Mouse (Mus musculus) ES-E14 (cell line): ENCODE measurements at regions not wholly inside any gene's neighbourhood (a gene's known extent, or its start where the extent isn't known, plus 50 kb on each side); places are given as distances from the start of the nearest gene placed in this dataset.

ENCODE experiments used
- CHD2 ChIP-seq: IDR thresholded peaks from 2 replicates; pipeline ENCODE4 v1.6.1; 2014; ENCODE audit warnings: mild to moderate bottlenecking, low read depth, low read length, inconsistent platforms
- HCFC1 ChIP-seq: IDR thresholded peaks from 2 replicates; pipeline ENCODE4 v1.6.1; 2012; ENCODE audit warnings: low read length, inconsistent platforms, borderline replicate concordance; ENCODE audit not compliant: insufficient read depth
- MAFK ChIP-seq: IDR thresholded peaks from 2 replicates; pipeline ENCODE4 v1.6.1; 2014; ENCODE audit warnings: mild to moderate bottlenecking, low read depth, low read length, inconsistent platforms; ENCODE audit not compliant: insufficient read depth
- ZC3H11A ChIP-seq: IDR thresholded peaks from 2 replicates; pipeline ENCODE4 v1.6.1; 2012; ENCODE audit warnings: low read depth, mild to moderate bottlenecking, inconsistent platforms, low read length, borderline replicate concordance

- TF ChIP-seq ZC3H11A (no peak), MAFK (no peak), HCFC1 (no peak), CHD2 (no peak)
Measured at GRCm38 (mm10) chr9:101411532-101411880, 159.9 kb upstream of the Ppp2r3a start.
